Mouse (Mus musculus) testis, adult 2 months (tissue): ENCODE results near the gene Fkbp5.

Source experiments
- CTCF ChIP-seq: fragments of 200-500 bp; IDR thresholded peaks from 2 replicates; pipeline ENCODE4 v1.5.1; 2012; ENCODE audit warnings: low read depth, mild to moderate bottlenecking, inconsistent platforms, low read length, moderate library complexity; ENCODE audit not compliant: control insufficient read depth, insufficient read depth, insufficient replicate concordance
- POLR2A ChIP-seq: fragments of 200-500 bp; IDR thresholded peaks from 2 replicates; pipeline ENCODE4 v1.6.1; 2012; ENCODE audit warnings: low read depth, mild to moderate bottlenecking, inconsistent platforms, low read length, moderate library complexity; ENCODE audit not compliant: control insufficient read depth

DNA sequence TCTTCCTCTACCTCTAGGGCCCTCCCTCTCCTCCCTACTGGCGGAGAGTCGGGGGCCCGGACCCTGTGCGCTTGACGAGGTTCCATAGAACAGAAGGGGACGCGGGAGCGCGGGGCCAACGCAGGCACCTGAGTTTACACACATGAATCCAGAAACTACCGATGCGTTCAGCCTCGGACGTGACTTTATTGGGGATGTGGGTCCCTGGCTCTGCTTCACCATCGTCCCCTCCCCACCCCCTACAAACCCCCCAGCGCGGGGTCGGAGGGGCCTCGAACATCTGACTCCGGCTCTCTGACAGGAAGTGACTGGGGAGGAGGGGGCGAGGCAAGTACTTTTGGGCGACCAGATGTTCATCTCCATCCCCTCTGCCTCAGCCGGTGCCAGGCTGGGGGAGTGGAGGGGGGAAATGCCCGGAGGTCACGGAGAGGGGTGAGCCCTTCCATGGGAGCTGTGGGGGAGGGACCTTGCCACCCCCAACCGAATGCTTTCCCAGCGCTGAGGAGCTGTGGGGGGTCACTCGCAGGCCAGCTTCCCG lies 165.9 kb downstream of the Fkbp5 start:
- TF ChIP-seq POLR2A = no peak
- no peak for TF ChIP-seq CTCF
